Mouse (Mus musculus): ENCODE results near the gene Dennd1a. TPM values are rescaled to one million over a fixed set of nuclear protein-coding genes. Genes with fewer than 3 reads are reported as not detected.

The Dennd1a gene
- polyA plus RNA-seq, 1 experiment = 36.2 TPM

DNA sequence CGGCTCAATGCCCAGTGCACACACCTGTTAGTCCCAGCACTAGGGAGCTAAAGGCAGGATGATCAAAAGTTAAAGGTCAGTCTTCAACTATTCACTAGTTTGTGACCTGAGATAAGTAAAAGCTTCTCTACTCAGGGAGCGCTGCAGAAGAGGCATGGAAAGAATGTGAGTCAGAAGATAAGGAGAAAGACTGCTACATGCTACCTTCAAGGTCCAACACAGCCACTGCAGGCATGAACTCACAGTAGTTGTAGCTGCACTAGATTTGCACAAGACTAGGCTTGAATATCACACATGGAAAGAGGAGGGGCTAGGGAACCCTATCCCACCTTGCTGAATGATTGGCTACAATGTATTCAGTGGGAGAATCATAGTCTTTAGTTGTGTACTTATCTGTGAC is 202.1 kb downstream of the Dennd1a start:
- peak; percentile 34 for DNase-seq
- WGBS = 57% methylated on average over 2 of the region's 2 CpGs
- Histone ChIP-seq H3K27me3 (replicated peaks; ENCODE audit: control insufficient read depth, insufficient read depth, low read length) (no peaks in the 10 kb centered on the region), H3K4me1 (ENCODE audit: control insufficient read depth, insufficient read depth, low read length) (peaks cover 16% of the 10 kb centered on the region; the same call in 1 of the 2 replicates), H3K4me3 (ENCODE audit: insufficient read depth, low read depth, low read length) (no peak overlapping the region), H3K27ac (ENCODE audit: insufficient read depth, low read depth, low read length) (no peak overlapping the region), H3K36me3 (ENCODE audit: control insufficient read depth, insufficient read depth, low read length) (no peaks in the 10 kb centered on the region)
- TF ChIP-seq POLR2A (IDR thresholded peaks at IDR 0.05; ENCODE audit: low read depth, low read length) (no peak), CTCF (conservative IDR thresholded peaks at IDR 0.05; ENCODE audit: insufficient read depth, insufficient read length, low read depth, low read length) (no peak)

GRCm38 (mm10) chr2:38083251-38083650 is 203.9 kb downstream of the Dennd1a start:
- no peak for DNase-seq
- TF ChIP-seq CTCF (conservative IDR thresholded peaks at IDR 0.05; ENCODE audit: insufficient read depth, insufficient read length, low read depth, low read length) (no peak), POLR2A (IDR thresholded peaks at IDR 0.05; ENCODE audit: low read depth, low read length) (no peak)
- no peaks in the 10 kb centered on the region for H3K27me3 ChIP-seq (replicated peaks; ENCODE audit: control insufficient read depth, insufficient read depth, low read length)
- peaks cover 10% of the 10 kb centered on the region; the same call in 1 of the 2 replicates for H3K4me1 ChIP-seq (ENCODE audit: control insufficient read depth, insufficient read depth, low read length)
- 95% methylated on average over 3 of the region's 3 CpGs for WGBS
- no peak overlapping the region for H3K27ac ChIP-seq (ENCODE audit: insufficient read depth, low read depth, low read length)
- no peaks in the 10 kb centered on the region for H3K36me3 ChIP-seq (ENCODE audit: control insufficient read depth, insufficient read depth, low read length)
- H3K4me3 ChIP-seq (ENCODE audit: insufficient read depth, low read depth, low read length) = no peak overlapping the region

DNA sequence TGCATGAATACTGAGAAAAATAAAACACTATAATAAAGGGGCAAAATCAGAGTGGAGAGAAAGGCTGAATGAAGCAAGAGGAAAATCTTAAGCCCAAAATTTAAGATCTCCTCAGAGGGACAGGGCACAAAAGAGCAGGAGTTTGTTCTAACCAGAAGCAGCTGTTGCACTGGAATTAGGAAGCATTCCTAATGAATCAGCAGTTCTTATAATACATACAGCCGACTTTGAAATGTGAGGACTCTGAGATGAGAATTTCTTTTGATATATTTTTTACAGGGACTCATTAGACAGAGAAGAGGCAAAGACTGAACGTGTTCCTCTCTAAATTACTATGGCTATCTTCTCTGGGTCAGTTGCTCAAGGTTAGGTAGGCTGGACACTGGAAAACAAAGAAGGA is 212.7 kb downstream of the Dennd1a start:
- Histone ChIP-seq H3K36me3 (ENCODE audit: control insufficient read depth, insufficient read depth, low read length) (no peaks in the 10 kb centered on the region), H3K4me3 (ENCODE audit: insufficient read depth, low read depth, low read length) (no peak overlapping the region), H3K27ac (ENCODE audit: insufficient read depth, low read depth, low read length) (no peak overlapping the region), H3K4me1 (ENCODE audit: control insufficient read depth, insufficient read depth, low read length) (no peaks in the 10 kb centered on the region), H3K27me3 (replicated peaks; ENCODE audit: control insufficient read depth, insufficient read depth, low read length) (no peaks in the 10 kb centered on the region)
- 18% methylated on average over 2 of the region's 2 CpGs for WGBS
- TF ChIP-seq CTCF (conservative IDR thresholded peaks at IDR 0.05; ENCODE audit: insufficient read depth, insufficient read length, low read depth, low read length) = no peak
- TF ChIP-seq POLR2A (IDR thresholded peaks at IDR 0.05; ENCODE audit: low read depth, low read length) = no peak
- DNase-seq = no peak

- DNase-seq = no peak
- TF ChIP-seq CTCF (conservative IDR thresholded peaks at IDR 0.05; ENCODE audit: insufficient read depth, insufficient read length, low read depth, low read length) (no peak), POLR2A (IDR thresholded peaks at IDR 0.05; ENCODE audit: low read depth, low read length) (no peak)
- H3K4me1 ChIP-seq (ENCODE audit: control insufficient read depth, insufficient read depth, low read length) = peaks cover 7% of the 10 kb centered on the region; the same call in 1 of the 2 replicates
- H3K4me3 ChIP-seq (ENCODE audit: insufficient read depth, low read depth, low read length) = no peak overlapping the region
- H3K36me3 ChIP-seq (ENCODE audit: control insufficient read depth, insufficient read depth, low read length) = no peaks in the 10 kb centered on the region
- H3K27me3 ChIP-seq (replicated peaks; ENCODE audit: control insufficient read depth, insufficient read depth, low read length) = no peaks in the 10 kb centered on the region
- no peak overlapping the region for H3K27ac ChIP-seq (ENCODE audit: insufficient read depth, low read depth, low read length)
Observed at GRCm38 (mm10) chr2:38072061-38072460, 215.1 kb downstream of the Dennd1a start.

- Histone ChIP-seq H3K27ac (ENCODE audit: insufficient read depth, low read depth, low read length) (peak overlapping the region; percentile 38; the same call in 1 of the 2 replicates), H3K36me3 (ENCODE audit: control insufficient read depth, insufficient read depth, low read length) (no peaks in the 10 kb centered on the region), H3K4me3 (ENCODE audit: insufficient read depth, low read depth, low read length) (no peak overlapping the region), H3K27me3 (replicated peaks; ENCODE audit: control insufficient read depth, insufficient read depth, low read length) (no peaks in the 10 kb centered on the region), H3K4me1 (ENCODE audit: control insufficient read depth, insufficient read depth, low read length) (peaks cover 10% of the 10 kb centered on the region; the same call in 1 of the 2 replicates)
- WGBS = 17% methylated on average over 2 of the region's 2 CpGs
- no peak for TF ChIP-seq CTCF (conservative IDR thresholded peaks at IDR 0.05; ENCODE audit: insufficient read depth, insufficient read length, low read depth, low read length)
- no peak for TF ChIP-seq POLR2A (IDR thresholded peaks at IDR 0.05; ENCODE audit: low read depth, low read length)
- no peak for DNase-seq
Observed at GRCm38 (mm10) chr2:38068171-38068572, 219.0 kb downstream of the Dennd1a start.

GRCm38 (mm10) chr2:38065914-38066313 is 221.3 kb downstream of the Dennd1a start:
- no peak for DNase-seq
- peaks cover 13% of the 10 kb centered on the region; the same call in 1 of the 2 replicates for H3K4me1 ChIP-seq (ENCODE audit: control insufficient read depth, insufficient read depth, low read length)
- H3K27ac ChIP-seq (ENCODE audit: insufficient read depth, low read depth, low read length) = no peak overlapping the region
- H3K36me3 ChIP-seq (ENCODE audit: control insufficient read depth, insufficient read depth, low read length) = no peaks in the 10 kb centered on the region
- H3K27me3 ChIP-seq (replicated peaks; ENCODE audit: control insufficient read depth, insufficient read depth, low read length) = no peaks in the 10 kb centered on the region
- TF ChIP-seq CTCF (conservative IDR thresholded peaks at IDR 0.05; ENCODE audit: insufficient read depth, insufficient read length, low read depth, low read length) (no peak), POLR2A (IDR thresholded peaks at IDR 0.05; ENCODE audit: low read depth, low read length) (no peak)
- 75% methylated on average over 1 of the region's 1 CpGs for WGBS
- H3K4me3 ChIP-seq (ENCODE audit: insufficient read depth, low read depth, low read length) = no peak overlapping the region

- H3K4me1 ChIP-seq (ENCODE audit: control insufficient read depth, insufficient read depth, low read length) = peaks cover 13% of the 10 kb centered on the region; the same call in 1 of the 2 replicates
- DNase-seq = no peak
- no peaks in the 10 kb centered on the region for H3K36me3 ChIP-seq (ENCODE audit: control insufficient read depth, insufficient read depth, low read length)
- no peak overlapping the region for H3K27ac ChIP-seq (ENCODE audit: insufficient read depth, low read depth, low read length)
- H3K4me3 ChIP-seq (ENCODE audit: insufficient read depth, low read depth, low read length) = no peak overlapping the region
- TF ChIP-seq CTCF (conservative IDR thresholded peaks at IDR 0.05; ENCODE audit: insufficient read depth, insufficient read length, low read depth, low read length) (no peak), POLR2A (IDR thresholded peaks at IDR 0.05; ENCODE audit: low read depth, low read length) (no peak)
- WGBS = 84% methylated on average over 3 of the region's 3 CpGs
- H3K27me3 ChIP-seq (replicated peaks; ENCODE audit: control insufficient read depth, insufficient read depth, low read length) = no peaks in the 10 kb centered on the region
Observed at GRCm38 (mm10) chr2:38064266-38064665, 222.9 kb downstream of the Dennd1a start.
